Comparison of ENCODE assay signal across 17 mouse cellular contexts in the genomic region with DNA sequence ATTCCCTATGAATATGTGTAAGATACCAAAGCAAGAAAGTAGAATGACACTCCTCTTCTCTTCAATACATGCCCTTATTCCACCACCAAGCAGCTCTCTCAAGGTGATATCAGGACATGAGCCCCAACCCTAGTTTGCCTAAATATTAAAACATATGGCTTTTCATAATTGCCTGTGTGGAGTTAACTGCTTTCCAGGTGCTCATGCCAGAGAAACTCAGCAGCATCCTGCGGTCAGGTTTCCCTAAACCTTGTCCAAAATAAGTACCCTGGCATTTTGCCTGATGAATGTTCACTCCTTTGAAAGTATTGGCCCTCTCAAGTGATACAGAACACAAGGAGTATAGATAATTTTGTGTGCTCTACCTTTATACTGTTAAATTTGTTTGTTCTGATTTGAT.
DNase-seq lines count a peak whose midpoint lies in the region; ATAC-seq lines count a peak whose summit lies in the region.
"Had no signal": no experiment of that assay in that cellular context is flagged by ENCODE, and none has a peak within 500 bp of the region (broad histone marks: within the 10 kb centered on the region; RNA-seq: fewer than 3 reads in every experiment).

No protein-coding gene starts in this region.

- no peak for ATAC-seq in frontal cortex, adult (ENCODE audit: low TSS enrichment)
- ATAC-seq: CD4-positive, CD25-positive, alpha-beta regulatory T cell, adult 4 months; forebrain, embryonic 14.5 days; hindbrain, postnatal 0 days had no signal

- DNase-seq in cerebellum, adult 11-12 months = peak; percentile 73
- peak; percentile 58 for DNase-seq in cerebellum, adult 8-10 months
- DNase-seq in cerebellum, postnatal 14 days = peak; percentile 12 to 81
- no peak for DNase-seq in left cerebral cortex, adult 8-10 months (ENCODE audit: low spot score in 2 of 2)
- DNase-seq in Muller cell, postnatal 12 days (ENCODE audit: inconsistent ontology term) = no peak
- DNase-seq: adrenal gland, postnatal 14 days; embryo, embryonic 11 days; gastrocnemius, postnatal 36 days; heart, adult 11 months; heart, postnatal 10 days; heart, postnatal 4 days; kidney, adult 11 months; kidney, adult 9 months had no signal

Comparison
In these comparisons a context has a peak if more than half of its experiments do, and no peak if none do; other contexts are left out.
1. DNase-seq: peak in cerebellum, adult 11-12 months (single experiment), cerebellum, adult 8-10 months (single experiment) and cerebellum, postnatal 14 days (2 of 2); none in left cerebral cortex, adult 8-10 months (0 of 2) and Muller cell, postnatal 12 days (single experiment).